Mouse (Mus musculus) ovary, adult 2 months (tissue): Measurements from ENCODE around the gene Gm8020. TPM values are rescaled to one million over a fixed set of nuclear protein-coding genes. Genes with fewer than 3 reads are reported as not detected.

ENCODE experiments used
- polyA plus RNA-seq: library from polyadenylated mRNA; depleted of rRNA; stranded (reverse); fragments of >200 nt; gene quantifications from 2 replicates; pipeline ENCODE4 v1.2.3, GENCODE M21; 2012; rRNA removed

Gene Gm8020
- polyA plus RNA-seq, result not detected in 2 replicates

DNA sequence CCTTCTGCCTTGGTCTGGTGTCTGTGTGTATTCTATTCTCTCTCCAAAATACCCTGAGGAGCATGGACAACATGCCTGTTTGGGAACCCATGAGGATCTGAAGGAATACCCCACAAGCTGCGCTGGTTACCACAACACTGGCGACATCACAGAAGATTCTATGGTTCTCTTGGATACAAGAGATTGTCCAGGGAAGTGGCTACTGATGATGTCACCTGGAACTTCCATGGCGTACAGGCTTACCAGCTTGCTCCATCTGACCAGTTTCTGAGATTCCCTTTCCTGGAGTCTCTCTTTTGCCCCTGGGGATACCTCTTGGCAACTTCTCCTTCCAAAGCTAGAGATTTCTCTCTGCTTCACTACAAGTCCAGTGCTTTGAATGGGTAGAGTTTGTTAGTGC is at the start of gene Gm8020:
TSS of gene Gm8020 (minus strand) at position 101 of the 400 bp plus-strand sequence.

GRCm38 (mm10) chr14:42524182-42524581 is 22.0 kb upstream of the Gm8020 start, which contains the start of gene Gm8024:
Gm8024 (minus strand) TSS chr14:42524282.

GRCm38 (mm10) chr14:42463581-42463980 is 38.6 kb downstream of the Gm8020 start, which contains the start of gene Gm8011:
Gm8011 (plus strand) TSS chr14:42463881.

Other genes starting within 250 kb of the Gm8020 start
- not detected in 2 replicates for gene Gm17026, start 242.3 kb downstream of the Gm8020 start, polyA plus RNA-seq
- gene Gm9611, start 205.0 kb downstream of the Gm8020 start, polyA plus RNA-seq, result not detected in 2 replicates
- gene Gm7995, start 192.1 kb downstream of the Gm8020 start, polyA plus RNA-seq, result not detected in 2 replicates
- gene Gm8005, start 62.7 kb downstream of the Gm8020 start, polyA plus RNA-seq, result not detected in 2 replicates
- not detected in 2 replicates for gene Gm8011, start 38.5 kb downstream of the Gm8020 start, polyA plus RNA-seq
- not detected in 2 replicates for gene Gm8024, start 21.9 kb upstream of the Gm8020 start, polyA plus RNA-seq
- gene Gm17124, start 97.5 kb upstream of the Gm8020 start, polyA plus RNA-seq, result not detected in 2 replicates
- gene Gm3633, start 139.6 kb upstream of the Gm8020 start, polyA plus RNA-seq, result not detected in 2 replicates
- gene Gm10378, start 153.6 kb upstream of the Gm8020 start, polyA plus RNA-seq, result not detected in 2 replicates